Mouse (Mus musculus) G1E (cell line): Measurements from ENCODE around the gene Serpini1.

ENCODE experiments used
- CTCF ChIP-seq: IDR thresholded peaks from 2 replicates; pipeline ENCODE4 v1.5.1; 2012; ENCODE audit warnings: low read depth, low read length, inconsistent platforms, mixed read lengths
- GATA2 ChIP-seq: IDR thresholded peaks from 2 replicates; pipeline ENCODE4 v1.6.1; 2012; ENCODE audit warnings: low read depth, low read length, inconsistent platforms, borderline replicate concordance

DNA sequence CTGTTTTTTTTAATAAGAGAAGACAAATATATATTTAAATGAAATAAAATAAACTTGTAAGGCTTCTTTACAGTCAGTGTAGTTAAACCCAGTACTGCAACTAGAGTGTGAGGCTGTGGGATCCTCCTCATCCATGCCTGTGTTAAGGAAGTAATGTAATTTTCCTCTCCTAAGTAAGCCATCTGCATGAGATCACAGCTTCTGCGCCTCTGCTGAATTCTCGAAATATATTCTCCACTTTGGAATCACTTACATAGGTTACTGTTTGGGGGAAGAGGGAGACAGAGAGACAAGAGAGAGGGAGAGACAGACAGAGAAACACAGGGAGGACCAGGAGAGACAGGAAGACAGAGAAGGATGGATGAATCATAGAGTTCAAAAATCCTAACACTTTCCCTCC is 67.3 kb downstream of the Serpini1 start:
- TF ChIP-seq CTCF (no peak), GATA2 (no peak)
